Mouse (Mus musculus) CD4-positive naive resting alpha-beta T cell, adult 57 days (primary cell): ENCODE measurements around the gene Anxa10. TPM values are rescaled to one million over a fixed set of nuclear protein-coding genes. Genes with fewer than 3 reads are reported as not detected.

ENCODE experiments used
- total RNA-seq: library from RNA; stranded (reverse); gene quantifications from one replicate; pipeline ENCODE4 v1.2.4, GENCODE M21; 2023

Anxa10 gene
- total RNA-seq, result not detected

GRCm38 (mm10) chr8:62123098-62123497, at the start of gene Anxa10:
Gene Anxa10 (minus strand): TSS chr8:62123150.

Other genes with a start within 250 kb of the Anxa10 start
- gene Palld, start 220.5 kb downstream of the Anxa10 start, total RNA-seq, result 4.6 TPM
- 34.4 TPM for gene Ddx60, start 195.1 kb downstream of the Anxa10 start, total RNA-seq